Mouse (Mus musculus) CH12.LX (cell line): ENCODE data around the gene Ltb. TPM values are rescaled to one million over a fixed set of nuclear protein-coding genes. Genes with fewer than 3 reads are reported as not detected.

Experiments
- DNase-seq: peaks from one replicate; pipeline ENCODE4 v3.0.0-alpha.2; 2013; ENCODE audit errors: extremely low read depth
- H3K27ac ChIP-seq: 2 replicates; pipeline ENCODE4 v1.5.1; 2012; ENCODE audit warnings: low read depth, mild to moderate bottlenecking, control low read depth, moderate library complexity; ENCODE audit not compliant: insufficient read depth
- H3K27me3 ChIP-seq: replicated peaks from 2 replicates; pipeline ENCODE3; 2012; ENCODE audit warnings: inconsistent platforms
- H3K36me3 ChIP-seq, 2 experiments: replicated peaks in 1 of 2; 2 replicates each; pipeline versions ENCODE3 to v1.6.1; 2012; ENCODE audit warnings: inconsistent platforms in 1 of 2, low read length in 1 of 2, mild to moderate bottlenecking in 1 of 2, mixed read lengths in 1 of 2, moderate library complexity in 1 of 2; ENCODE audit not compliant: control insufficient read depth in 1 of 2, insufficient read depth in 1 of 2
- H3K4me1 ChIP-seq, 2 experiments: 2 replicates each; pipeline ENCODE4 v1.6.1; 2012; ENCODE audit warnings: inconsistent platforms in 1 of 2, moderate library complexity in 1 of 2; ENCODE audit not compliant: insufficient read depth in 2 of 2, control insufficient read depth in 1 of 2
- H3K4me2 ChIP-seq: 2 replicates; pipeline ENCODE4 v1.6.1; 2012; ENCODE audit warnings: low read depth, mild to moderate bottlenecking, control low read depth; ENCODE audit not compliant: poor library complexity, insufficient read depth, severe bottlenecking
- H3K4me3 ChIP-seq, 3 experiments: fragments of 150-350 bp in 1 of 3; sonication (generic) in 1 of 3; replicated peaks in 1 of 3; 2 replicates each; pipeline versions ENCODE3 to v1.5.1; 2011 to 2012; ENCODE audit warnings: low read depth in 2 of 3, low read length in 2 of 3, mild to moderate bottlenecking in 2 of 3, moderate library complexity in 2 of 3, control low read depth in 1 of 3, improper control_type of control experiment in 1 of 3, inconsistent platforms in 1 of 3, mixed read lengths in 1 of 3; ENCODE audit not compliant: poor library complexity in 1 of 3
- H3K79me2 ChIP-seq: replicated peaks from 2 replicates; pipeline ENCODE4 v1.6.1; 2012; ENCODE audit warnings: mild to moderate bottlenecking, moderate library complexity; ENCODE audit not compliant: control insufficient read depth, poor library complexity, insufficient read depth, severe bottlenecking; ENCODE audit errors: extremely low read depth
- H3K9ac ChIP-seq: 2 replicates; pipeline ENCODE4 v1.6.1; 2012; ENCODE audit warnings: low read depth, mild to moderate bottlenecking, control low read depth, moderate library complexity; ENCODE audit not compliant: insufficient read depth
- H3K9me3 ChIP-seq: replicated peaks from 2 replicates; pipeline ENCODE3; 2012; ENCODE audit warnings: low read length, inconsistent platforms, mixed read lengths
- BHLHE40 ChIP-seq: IDR thresholded peaks from 2 replicates; pipeline ENCODE4 v1.6.1; 2011; ENCODE audit warnings: mild to moderate bottlenecking, low read depth, low read length, improper control_type of control experiment
- CHD2 ChIP-seq: IDR thresholded peaks from 2 replicates; pipeline ENCODE4 v1.6.1; 2011; ENCODE audit warnings: low read length, improper control_type of control experiment
- CTCF ChIP-seq, 2 experiments: IDR thresholded peaks in 1 of 2; conservative IDR thresholded peaks in 1 of 2; 2 replicates each; pipeline ENCODE4 v1.5.1; 2011 to 2012; ENCODE audit warnings: low read depth in 2 of 2, low read length in 2 of 2, improper control_type of control experiment in 1 of 2, inconsistent platforms in 1 of 2, mild to moderate bottlenecking in 1 of 2, moderate library complexity in 1 of 2
- ELF1 ChIP-seq: IDR thresholded peaks from 2 replicates; pipeline ENCODE4 v1.6.1; 2014; ENCODE audit warnings: low read depth, mild to moderate bottlenecking, inconsistent platforms, low read length, improper control_type of control experiment
- EP300 ChIP-seq: IDR thresholded peaks from 2 replicates; pipeline ENCODE4 v1.6.1; 2011; ENCODE audit warnings: low read length, improper control_type of control experiment
- ETS1 ChIP-seq: conservative IDR thresholded peaks from 2 replicates; pipeline ENCODE4 v1.6.1; 2012; ENCODE audit warnings: low read depth, mild to moderate bottlenecking, inconsistent platforms, low read length, improper control_type of control experiment, moderate library complexity
- GABPA ChIP-seq: IDR thresholded peaks from 2 replicates; pipeline ENCODE4 v1.6.1; 2012; ENCODE audit warnings: low read depth, low read length, improper control_type of control experiment, inconsistent platforms; ENCODE audit not compliant: insufficient replicate concordance
- HCFC1 ChIP-seq: IDR thresholded peaks from 2 replicates; pipeline ENCODE4 v1.6.1; 2012; ENCODE audit warnings: low read depth, mild to moderate bottlenecking, inconsistent platforms, low read length, improper control_type of control experiment
- IRF4 ChIP-seq: IDR thresholded peaks from 2 replicates; pipeline ENCODE4 v1.6.1; 2014; ENCODE audit warnings: low read depth, mild to moderate bottlenecking, inconsistent platforms, low read length, improper control_type of control experiment
- KAT2A ChIP-seq: IDR thresholded peaks from 2 replicates; pipeline ENCODE4 v1.6.1; 2012; ENCODE audit warnings: low read length, improper control_type of control experiment, inconsistent platforms; ENCODE audit not compliant: insufficient replicate concordance
- MAX ChIP-seq: IDR thresholded peaks from 2 replicates; pipeline ENCODE4 v1.6.1; 2011; ENCODE audit warnings: low read length, improper control_type of control experiment
- MAZ ChIP-seq: IDR thresholded peaks from 2 replicates; pipeline ENCODE4 v1.6.1; 2012; ENCODE audit warnings: low read depth, mild to moderate bottlenecking, inconsistent platforms, low read length, improper control_type of control experiment, moderate library complexity
- MEF2A ChIP-seq: IDR thresholded peaks from 2 replicates; pipeline ENCODE4 v1.6.1; 2014; ENCODE audit warnings: low read depth, mild to moderate bottlenecking, inconsistent platforms, low read length, improper control_type of control experiment, borderline replicate concordance
- MXI1 ChIP-seq: IDR thresholded peaks from 2 replicates; pipeline ENCODE4 v1.6.1; 2011; ENCODE audit warnings: mild to moderate bottlenecking, low read depth, low read length, improper control_type of control experiment
- MYC ChIP-seq: IDR thresholded peaks from 2 replicates; pipeline ENCODE4 v1.6.1; 2011; ENCODE audit warnings: low read depth, mild to moderate bottlenecking, improper control_type of control experiment, low read length
- NELFE ChIP-seq: IDR thresholded peaks from 2 replicates; pipeline ENCODE4 v1.6.1; 2011; ENCODE audit warnings: low read depth, low read length, improper control_type of control experiment
- NRF1 ChIP-seq: IDR thresholded peaks from 2 replicates; pipeline ENCODE4 v1.6.1; 2014; ENCODE audit warnings: low read depth, mild to moderate bottlenecking, inconsistent platforms, low read length, improper control_type of control experiment, moderate library complexity
- POLR2A ChIP-seq: IDR thresholded peaks from 2 replicates; pipeline ENCODE4 v1.6.1; 2011; ENCODE audit warnings: low read depth, mild to moderate bottlenecking, improper control_type of control experiment, low read length
- RAD21 ChIP-seq: IDR thresholded peaks from 2 replicates; pipeline ENCODE4 v1.6.1; 2011; ENCODE audit warnings: low read depth, mild to moderate bottlenecking, low read length, improper control_type of control experiment, moderate library complexity
- RCOR1 ChIP-seq: conservative IDR thresholded peaks from 2 replicates; pipeline ENCODE4 v1.6.1; 2012; ENCODE audit warnings: low read depth, mild to moderate bottlenecking, inconsistent platforms, low read length, improper control_type of control experiment
- SIN3A ChIP-seq: IDR thresholded peaks from 2 replicates; pipeline ENCODE4 v1.6.1; 2012; ENCODE audit warnings: low read length, improper control_type of control experiment, inconsistent platforms
- SMC3 ChIP-seq: IDR thresholded peaks from 2 replicates; pipeline ENCODE4 v1.6.1; 2011; ENCODE audit warnings: low read depth, low read length, improper control_type of control experiment
- TBP ChIP-seq: conservative IDR thresholded peaks from 2 replicates; pipeline ENCODE4 v1.6.1; 2011; ENCODE audit warnings: low read depth, low read length, improper control_type of control experiment
- TCF12 ChIP-seq: IDR thresholded peaks from 2 replicates; pipeline ENCODE4 v1.6.1; 2014; ENCODE audit warnings: low read depth, mild to moderate bottlenecking, inconsistent platforms, low read length, improper control_type of control experiment
- UBTF ChIP-seq: IDR thresholded peaks from 2 replicates; pipeline ENCODE4 v1.6.1; 2012; ENCODE audit warnings: low read depth, mild to moderate bottlenecking, inconsistent platforms, low read length, improper control_type of control experiment, moderate library complexity
- USF1 ChIP-seq: IDR thresholded peaks from 2 replicates; pipeline ENCODE4 v1.6.1; 2014; ENCODE audit warnings: low read depth, mild to moderate bottlenecking, inconsistent platforms, low read length, improper control_type of control experiment
- ZKSCAN1 ChIP-seq: IDR thresholded peaks from 2 replicates; pipeline ENCODE4 v1.6.1; 2012; ENCODE audit warnings: low read depth, inconsistent platforms, low read length, improper control_type of control experiment, borderline replicate concordance
- ZMIZ1 ChIP-seq: IDR thresholded peaks from 2 replicates; pipeline ENCODE4 v1.6.1; 2012; ENCODE audit warnings: low read depth, mild to moderate bottlenecking, inconsistent platforms, low read length, improper control_type of control experiment
- ZNF384 ChIP-seq: IDR thresholded peaks from 2 replicates; pipeline ENCODE4 v1.6.1; 2012; ENCODE audit warnings: low read depth, low read length, improper control_type of control experiment, inconsistent platforms
- dilution Hi-C: fragments of 300-500 bp; cut with MboI; formaldehyde crosslinking; loops from 2 replicates; pipeline ENCODE4 v1.14.3; 2020; ENCODE audit warnings: low sequenced_read_pairs; ENCODE audit not compliant: extremely low pct_unique_long_range_greater_than_20kb, extremely low pct_ligation_motif_present
- in situ Hi-C: fragments of 300-500 bp; cut with MboI; formaldehyde crosslinking; loops from 3 replicates; pipeline ENCODE4 v1.14.3; 2019; ENCODE audit warnings: low sequenced_read_pairs, low pct_ligation_motif_present, low pct_unique_long_range_greater_than_20kb, mixed read lengths
- polyA plus RNA-seq: library from polyadenylated mRNA; unstranded; fragments of >175 nt; gene quantifications from 2 replicates; pipeline ENCODE4 v1.2.1, GENCODE M21; 2012; ENCODE audit warnings: low read depth; ENCODE audit not compliant: insufficient read length
- total RNA-seq, 2 experiments: library from RNA; depleted of rRNA; stranded (reverse); fragments of 300-350 nt in 1 of 2; fragments of >200 nt in 1 of 2; gene quantifications; 2 replicates each; pipeline ENCODE4 v1.2.3; 2012 to 2014

The Ltb gene
- total and polyA plus RNA-seq, 3 experiments, result 150 to 263 (median 234) TPM

DNA sequence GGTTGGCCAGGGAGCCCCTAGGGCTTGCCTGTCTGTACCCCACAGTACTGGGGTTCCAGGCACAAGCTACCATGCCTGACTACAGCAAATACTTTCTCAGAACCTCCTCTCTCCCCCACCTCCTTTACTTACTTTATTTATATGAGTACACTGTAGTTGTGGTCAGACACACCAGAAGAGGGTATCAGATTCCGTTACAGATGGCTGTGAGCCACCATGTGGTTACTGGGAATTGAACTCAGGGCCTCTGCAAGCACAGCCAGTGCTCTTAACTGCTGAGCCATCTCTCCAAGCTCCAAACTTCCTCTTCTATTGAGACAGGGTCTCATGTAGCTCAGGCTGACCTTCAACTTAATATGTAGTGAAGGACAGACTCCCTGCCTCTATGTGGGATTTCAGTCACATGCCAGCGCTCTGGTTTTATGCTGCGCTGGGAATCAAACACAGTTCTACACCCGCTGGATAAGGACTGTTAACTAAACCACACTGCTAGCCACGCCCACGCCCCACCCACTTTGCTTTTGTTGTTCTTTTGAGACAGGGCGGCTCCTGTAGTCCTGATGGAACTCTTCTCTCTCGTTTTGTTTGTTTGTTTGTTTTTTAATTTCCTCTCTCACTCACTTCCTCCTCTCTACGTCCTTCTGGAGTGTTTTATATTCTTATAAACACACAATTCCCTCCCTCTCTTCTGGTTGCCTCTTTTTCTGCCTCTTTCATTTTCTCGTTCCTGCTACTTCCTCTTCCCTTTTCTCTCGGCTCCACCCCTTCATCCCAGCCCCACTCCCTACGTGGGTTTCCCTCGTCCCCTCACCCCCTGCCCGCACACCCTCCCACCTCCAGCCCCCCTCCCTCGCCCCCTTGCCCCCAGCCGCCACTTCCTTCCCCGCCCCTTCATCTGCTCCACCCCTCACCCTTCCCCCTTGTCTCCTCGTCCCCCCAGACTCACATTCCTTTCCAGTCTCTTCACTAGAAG lies 8.3 kb upstream of the Ltb start (continued):
- TF ChIP-seq EP300 (no peak), CTCF (conservative IDR thresholded peaks at IDR 0.05 in 1 of 2, IDR thresholded peaks at IDR 0.05 in 1 of 2; ENCODE audit: low read depth in 2 of 2, low read length in 2 of 2) (no peak), NRF1 (no peak), SMC3 (no peak), SIN3A (peak; percentile 88), HCFC1 (peak; percentile 44), USF1 (no peak), RCOR1 (no peak), TBP (0 out of 2 replicates have a peak, but pooled peaks have one; percentile 52), ZKSCAN1 (no peak), ETS1 (no peak), POLR2A (peak; percentile 54), RAD21 (no peak), IRF4 (no peak; the same call in 1 of the 2 replicates), MYC (peak; percentile 41; the same call in 1 of the 2 replicates), ZMIZ1 (no peak), BHLHE40 (0 out of 2 replicates have a peak, but pooled peaks have one; percentile 13), NELFE (no peak), MAX (no peak)

DNA sequence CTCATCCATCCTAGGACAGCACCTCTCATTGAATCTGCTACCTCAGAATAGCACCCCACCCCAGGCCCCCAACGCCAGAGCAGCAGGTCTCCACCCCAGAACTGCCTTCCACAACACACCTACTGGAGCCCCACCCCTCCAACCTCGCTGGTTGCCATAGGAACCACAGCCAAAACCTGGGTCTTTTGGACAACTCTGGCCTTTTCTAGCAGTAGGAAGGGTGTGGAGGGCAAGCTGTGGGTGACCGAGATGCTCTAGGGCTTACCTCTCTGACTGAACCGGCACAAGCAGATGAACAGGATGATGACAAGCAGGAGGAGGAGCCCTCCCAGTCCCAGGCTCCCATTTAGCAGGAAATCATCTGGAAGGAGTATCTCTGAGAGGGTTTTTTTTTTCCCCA lies 7.6 kb upstream of the Ltb start:
- Histone ChIP-seq H3K4me2 (peak overlapping the region; percentile 81), H3K79me2 (no peaks in the 10 kb centered on the region), H3K36me3 (peaks cover 0 to 11% of the 10 kb centered on the region in 2 experiments), H3K27ac (peak overlapping the region; percentile 30; the same call in 1 of the 2 replicates), H3K9ac (peak overlapping the region; percentile 59), H3K4me1 (peaks cover 24 to 71% of the 10 kb centered on the region in 2 experiments), H3K4me3 (peak overlapping the region in 2 of 3 experiments; percentile 13 to 48)
- in situ Hi-C loops, result no loop called here
- no peak for DNase-seq
- TF ChIP-seq GABPA, result no peak
- no peak for TF ChIP-seq IRF4
- no peak for TF ChIP-seq RAD21
- TF ChIP-seq CHD2, result no peak
- no peak for TF ChIP-seq NRF1
- TF ChIP-seq ELF1, result no peak
- TF ChIP-seq RCOR1, result no peak
- TF ChIP-seq UBTF, result no peak
- TF ChIP-seq MYC, result no peak
- no peak for TF ChIP-seq NELFE
- TF ChIP-seq MAZ, result no peak
- TF ChIP-seq ETS1, result no peak
- TF ChIP-seq MXI1, result no peak
- TF ChIP-seq KAT2A, result no peak
- TF ChIP-seq MEF2A, result no peak
- TF ChIP-seq TCF12, result no peak
- no peak for TF ChIP-seq HCFC1
- TF ChIP-seq ZNF384, result no peak
- TF ChIP-seq, all 38 proteins: peak for 0
- dilution Hi-C loops, result no loop called here
- no peaks in the 10 kb centered on the region for H3K27me3 ChIP-seq
- no peaks in the 10 kb centered on the region for H3K9me3 ChIP-seq
